Mouse (Mus musculus) stomach, embryonic 16.5 days (tissue): Measurements from ENCODE around the gene Brwd3. TPM values are rescaled to one million over a fixed set of nuclear protein-coding genes. Genes with fewer than 3 reads are reported as not detected.

Source experiments
- ATAC-seq: fragments of 200-750 bp; cut with Nextera tagmentation; 2 replicates; pipeline ENCODE4 v1.8.0; 2017; ENCODE audit warnings: moderate number of reproducible peaks, moderate TSS enrichment; ENCODE audit not compliant: insufficient read depth, low FRiP score
- H3K27ac ChIP-seq: fragments of 300-500 bp; sonication (generic); 2 replicates; pipeline ENCODE4 v1.5.1; 2014; ENCODE audit warnings: low read length
- H3K27me3 ChIP-seq: fragments of 300-500 bp; sonication (generic); 2 replicates; pipeline ENCODE4 v1.6.1; 2014; ENCODE audit warnings: low read length, control low read depth, mixed read lengths; ENCODE audit not compliant: control insufficient read depth, insufficient read depth
- H3K36me3 ChIP-seq: fragments of 300-500 bp; sonication (generic); 2 replicates; pipeline ENCODE4 v1.6.1; 2014; ENCODE audit warnings: low read length; ENCODE audit not compliant: control insufficient read depth, insufficient read depth
- H3K4me1 ChIP-seq: fragments of 300-500 bp; sonication (generic); 2 replicates; pipeline ENCODE4 v1.6.1; 2014; ENCODE audit warnings: low read length, control low read depth, mixed read lengths; ENCODE audit not compliant: control insufficient read depth, insufficient read depth
- H3K4me2 ChIP-seq: fragments of 300-500 bp; sonication (generic); 2 replicates; pipeline ENCODE4 v1.6.1; 2014; ENCODE audit warnings: low read depth, low read length, mixed read lengths
- H3K4me3 ChIP-seq: fragments of 300-500 bp; sonication (generic); replicated peaks from 2 replicates; pipeline ENCODE4 v1.5.1; 2014; ENCODE audit warnings: mild to moderate bottlenecking, low read length
- H3K9ac ChIP-seq: fragments of 300-500 bp; sonication (generic); 2 replicates; pipeline ENCODE4 v1.6.1; 2014; ENCODE audit warnings: low read length
- H3K9me3 ChIP-seq: fragments of 300-500 bp; sonication (generic); replicated peaks from 2 replicates; pipeline ENCODE4 v1.6.1; 2016; ENCODE audit warnings: low read length, control low read depth; ENCODE audit not compliant: control insufficient read depth
- WGBS: fragments of 180-500 bp; shearing (Covaris S2); extraction: QIAGEN DNeasy Blood & Tissue Kit; methylation state at CpG from one replicate; pipeline ENCODE4 v1.1.7; 2014; 5-methylcytosine and 5-hydroxymethylcytosine counted together
- polyA plus RNA-seq: library from polyadenylated mRNA; unstranded; fragments of >200 nt; fragmentation: Nextera tagmentation; extraction: Ambion mirVana; gene quantifications from 2 replicates; pipeline ENCODE4 v1.2.1, GENCODE M21; 2015

Brwd3 gene
- polyA plus RNA-seq, 1 experiment from 2014 or later: 3.2 TPM

GRCm38 (mm10) chrX:108797268-108797667 lies 36.9 kb downstream of the Brwd3 start:
- ATAC-seq: no peak
- H3K4me1 ChIP-seq: no peaks in the 10 kb centered on the region
- 63% methylated on average over 3 of the region's 3 CpGs for WGBS

GRCm38 (mm10) chrX:108783724-108784123 lies 50.4 kb downstream of the Brwd3 start:
- no peaks in the 10 kb centered on the region for H3K4me1 ChIP-seq
- ATAC-seq: no peak
- WGBS: 91% methylated on average over 4 of the region's 4 CpGs
- no peak overlapping the region for H3K27ac ChIP-seq
- H3K4me2 ChIP-seq: no peak overlapping the region
- H3K9me3 ChIP-seq: no peaks in the 10 kb centered on the region
- H3K9ac ChIP-seq: no peak overlapping the region
- no peak overlapping the region for H3K4me3 ChIP-seq
- no peaks in the 10 kb centered on the region for H3K36me3 ChIP-seq
- H3K27me3 ChIP-seq: no peaks in the 10 kb centered on the region

More at GRCm38 (mm10) chrX:108797268-108797667, 36.9 kb downstream of the Brwd3 start:
- H3K9ac ChIP-seq: no peak overlapping the region
- no peak overlapping the region for H3K4me2 ChIP-seq
- H3K36me3 ChIP-seq: no peaks in the 10 kb centered on the region
- H3K9me3 ChIP-seq: no peaks in the 10 kb centered on the region
- H3K27me3 ChIP-seq: no peaks in the 10 kb centered on the region
- no peak overlapping the region for H3K27ac ChIP-seq
- H3K4me3 ChIP-seq: no peak overlapping the region

GRCm38 (mm10) chrX:108731755-108732154 lies 102.4 kb downstream of the Brwd3 start:
- H3K4me1 ChIP-seq: no peaks in the 10 kb centered on the region
- no peak overlapping the region for H3K4me2 ChIP-seq
- no peaks in the 10 kb centered on the region for H3K9me3 ChIP-seq
- no peak overlapping the region for H3K27ac ChIP-seq
- no peak overlapping the region for H3K9ac ChIP-seq
- no peaks in the 10 kb centered on the region for H3K36me3 ChIP-seq
- no peak for ATAC-seq
- H3K27me3 ChIP-seq: no peaks in the 10 kb centered on the region
- no peak overlapping the region for H3K4me3 ChIP-seq

GRCm38 (mm10) chrX:108729564-108729963 lies 104.6 kb downstream of the Brwd3 start:
- no peak overlapping the region for H3K4me3 ChIP-seq
- no peak overlapping the region for H3K4me2 ChIP-seq
- no peak overlapping the region for H3K9ac ChIP-seq
- H3K9me3 ChIP-seq: no peaks in the 10 kb centered on the region
- ATAC-seq: no peak
- H3K27me3 ChIP-seq: no peaks in the 10 kb centered on the region
- no peak overlapping the region for H3K27ac ChIP-seq
- WGBS: 76% methylated on average over 1 of the region's 1 CpGs
- no peaks in the 10 kb centered on the region for H3K36me3 ChIP-seq
- H3K4me1 ChIP-seq: no peaks in the 10 kb centered on the region

GRCm38 (mm10) chrX:108729068-108729467 lies 105.1 kb downstream of the Brwd3 start:
- Histone ChIP-seq H3K4me2 (no peak overlapping the region), H3K27ac (no peak overlapping the region), H3K9ac (no peak overlapping the region), H3K4me3 (no peak overlapping the region), H3K36me3 (no peaks in the 10 kb centered on the region), H3K4me1 (no peaks in the 10 kb centered on the region), H3K9me3 (no peaks in the 10 kb centered on the region), H3K27me3 (no peaks in the 10 kb centered on the region)
- 50% methylated on average over 3 of the region's 3 CpGs for WGBS
- ATAC-seq: no peak

GRCm38 (mm10) chrX:108728334-108728733 lies 105.8 kb downstream of the Brwd3 start:
- no peak overlapping the region for H3K4me3 ChIP-seq
- no peak overlapping the region for H3K9ac ChIP-seq
- no peak overlapping the region for H3K4me2 ChIP-seq
- H3K36me3 ChIP-seq: no peaks in the 10 kb centered on the region
- H3K27ac ChIP-seq: no peak overlapping the region
- WGBS: 70% methylated on average over 3 of the region's 3 CpGs
- H3K27me3 ChIP-seq: no peaks in the 10 kb centered on the region
- no peaks in the 10 kb centered on the region for H3K4me1 ChIP-seq
- ATAC-seq: no peak
- H3K9me3 ChIP-seq: no peaks in the 10 kb centered on the region

GRCm38 (mm10) chrX:108724241-108724640 lies 109.9 kb downstream of the Brwd3 start:
- no peak overlapping the region for H3K27ac ChIP-seq
- H3K36me3 ChIP-seq: no peaks in the 10 kb centered on the region
- H3K4me1 ChIP-seq: no peaks in the 10 kb centered on the region
- H3K4me3 ChIP-seq: no peak overlapping the region
- no peaks in the 10 kb centered on the region for H3K27me3 ChIP-seq
- H3K9me3 ChIP-seq: no peaks in the 10 kb centered on the region
- no peak for ATAC-seq
- H3K9ac ChIP-seq: no peak overlapping the region
- H3K4me2 ChIP-seq: no peak overlapping the region

- Histone ChIP-seq H3K4me1 (no peaks in the 10 kb centered on the region), H3K4me2 (no peak overlapping the region), H3K9ac (no peak overlapping the region), H3K27me3 (no peaks in the 10 kb centered on the region), H3K4me3 (no peak overlapping the region), H3K9me3 (no peaks in the 10 kb centered on the region), H3K27ac (no peak overlapping the region), H3K36me3 (no peaks in the 10 kb centered on the region)
- ATAC-seq: no peak
- WGBS: 65% methylated on average over 1 of the region's 1 CpGs
These were observed 111.7 kb downstream of the Brwd3 start for GRCm38 (mm10) chrX:108722447-108722846.

GRCm38 (mm10) chrX:108704312-108704711 lies 129.9 kb downstream of the Brwd3 start:
- Histone ChIP-seq H3K4me3 (no peak overlapping the region), H3K9me3 (no peaks in the 10 kb centered on the region), H3K4me1 (no peaks in the 10 kb centered on the region), H3K27ac (no peak overlapping the region), H3K36me3 (no peaks in the 10 kb centered on the region), H3K9ac (no peak overlapping the region), H3K4me2 (no peak overlapping the region), H3K27me3 (no peaks in the 10 kb centered on the region)
- 67% methylated on average over 2 of the region's 2 CpGs for WGBS
- ATAC-seq: no peak
